Mouse (Mus musculus) olfactory bulb, adult 2 months (tissue): ENCODE measurements around the gene Gprin1.

Experiments used
- CTCF ChIP-seq: fragments of 200-500 bp; IDR thresholded peaks from 2 replicates; pipeline ENCODE4 v1.5.1; 2012; ENCODE audit warnings: low read depth, mild to moderate bottlenecking, low read length, moderate library complexity; ENCODE audit not compliant: insufficient read depth
- POLR2A ChIP-seq: fragments of 200-500 bp; IDR thresholded peaks from 2 replicates; pipeline ENCODE4 v1.6.1; 2012; ENCODE audit warnings: mild to moderate bottlenecking, low read depth, low read length, moderate library complexity; ENCODE audit not compliant: insufficient read depth

DNA sequence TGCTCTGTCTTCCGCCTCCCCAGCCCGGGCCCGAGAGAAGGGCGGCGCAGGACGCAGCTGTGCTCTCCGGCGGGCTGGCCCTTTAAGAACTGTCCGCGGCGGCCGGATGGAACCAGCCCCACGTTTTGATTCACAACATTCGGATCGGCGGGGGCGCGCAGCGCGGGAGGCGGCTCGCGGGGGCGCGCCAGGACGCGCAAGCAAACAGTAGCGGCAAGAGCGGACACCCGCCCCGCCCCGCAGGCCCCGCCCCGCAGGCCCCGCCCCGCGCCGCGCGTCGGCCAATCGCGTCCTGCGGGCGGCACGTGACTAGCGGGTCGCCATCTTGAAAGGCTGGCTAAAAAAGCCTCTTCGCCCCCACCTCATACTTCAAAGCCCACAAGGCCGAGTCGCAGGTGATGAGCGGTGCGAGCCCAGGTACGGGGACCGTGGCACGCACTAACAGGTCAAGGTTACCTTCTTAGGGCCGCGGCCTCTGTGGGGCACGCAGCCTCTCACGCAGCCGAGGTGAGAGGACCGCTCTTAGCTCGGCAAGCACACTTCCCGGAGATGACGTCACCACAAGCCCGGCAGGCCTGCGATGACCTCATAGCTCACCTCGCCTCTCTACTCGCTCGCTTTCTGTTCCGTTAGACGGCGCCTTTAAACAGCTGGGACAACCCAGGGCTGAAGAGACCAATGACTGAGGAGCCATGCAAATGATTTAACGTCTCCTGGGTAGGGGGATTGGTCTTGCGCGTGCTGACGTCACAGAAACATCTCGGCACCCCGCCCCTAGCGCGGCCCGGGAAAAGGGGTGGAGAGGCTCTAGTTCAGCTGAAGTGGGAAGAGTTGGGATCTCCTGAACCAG, 61.9 kb downstream of the Gprin1 start:
- TF ChIP-seq CTCF (no peak), POLR2A (peak; percentile 53; the same call in 1 of the 2 replicates)
